Mouse (Mus musculus) brown adipose tissue, adult 24 weeks (tissue): Measurements from ENCODE around the gene Odf3. TPM values are rescaled to one million over a fixed set of nuclear protein-coding genes. Genes with fewer than 3 reads are reported as not detected.

Experiments used
- H3K27ac ChIP-seq: fragments of 200-500 bp; replicated peaks from 2 replicates; pipeline ENCODE4 v1.5.1; 2012; ENCODE audit warnings: low read depth, mild to moderate bottlenecking, low read length
- H3K4me1 ChIP-seq: fragments of 200-500 bp; 2 replicates; pipeline ENCODE4 v1.6.1; 2012; ENCODE audit warnings: low read length, mixed read lengths; ENCODE audit not compliant: control insufficient read depth, insufficient read depth, insufficient read length
- H3K4me3 ChIP-seq: fragments of 200-500 bp; 2 replicates; pipeline ENCODE4 v1.5.1; 2012; ENCODE audit warnings: low read depth, mild to moderate bottlenecking, low read length, moderate library complexity; ENCODE audit not compliant: insufficient read depth
- polyA plus RNA-seq: library from polyadenylated mRNA; stranded (reverse); fragments of >200 nt; gene quantifications from 2 replicates; pipeline ENCODE4 v1.2.4, GENCODE M21; 2012; ENCODE audit not compliant: missing spikeins, insufficient read depth, insufficient read length

Odf3 gene
- polyA plus RNA-seq, 1 experiment, result not detected

- H3K4me1 ChIP-seq, result no peaks in the 10 kb centered on the region
- H3K4me3 ChIP-seq, result no peak within 1 kb of the TSS
- H3K27ac ChIP-seq, result no peak within 1 kb of the TSS
Measured at GRCm38 (mm10) chr7:140834968-140835757, 12.4 kb upstream of the Odf3 start, which contains the start of gene Urah. Gene Urah (plus strand): TSS chr7:140835018.

- Histone ChIP-seq H3K4me3 (no peak overlapping the region), H3K4me1 (no peaks in the 10 kb centered on the region), H3K27ac (no peak overlapping the region)
Measured at GRCm38 (mm10) chr7:140835758-140836087, 11.9 kb upstream of the Odf3 start.

GRCm38 (mm10) chr7:140836243-140837115 is 11.1 kb upstream of the Odf3 start:
- H3K4me3 ChIP-seq, result no peak overlapping the region
- H3K27ac ChIP-seq, result no peak overlapping the region

GRCm38 (mm10) chr7:140839556-140839955 is 8.0 kb upstream of the Odf3 start:
- no peaks in the 10 kb centered on the region for H3K4me1 ChIP-seq

More at GRCm38 (mm10) chr7:140836243-140837115, 11.1 kb upstream of the Odf3 start:
- no peaks in the 10 kb centered on the region for H3K4me1 ChIP-seq

GRCm38 (mm10) chr7:140840750-140841735 is 6.6 kb upstream of the Odf3 start:
- Histone ChIP-seq H3K27ac (no peak overlapping the region), H3K4me1 (no peaks in the 10 kb centered on the region), H3K4me3 (no peak overlapping the region)

More at GRCm38 (mm10) chr7:140839556-140839955, 8.0 kb upstream of the Odf3 start:
- Histone ChIP-seq H3K27ac (no peak overlapping the region), H3K4me3 (no peak overlapping the region)

- H3K4me1 ChIP-seq, result no peaks in the 10 kb centered on the region
- H3K4me3 ChIP-seq, result no peak overlapping the region
- H3K27ac ChIP-seq, result no peak overlapping the region
Measured at GRCm38 (mm10) chr7:140843806-140844205, 3.8 kb upstream of the Odf3 start.

- H3K4me1 ChIP-seq, result no peaks in the 10 kb centered on the region
- no peak within 1 kb of the TSS for H3K27ac ChIP-seq
- no peak within 1 kb of the TSS for H3K4me3 ChIP-seq
Measured at GRCm38 (mm10) chr7:140844905-140845665, 2.5 kb upstream of the Odf3 start, which contains the start of gene Scgb1c1. Gene Scgb1c1 (plus strand): TSS chr7:140845547.

- Histone ChIP-seq H3K4me1 (no peaks in the 10 kb centered on the region), H3K4me3 (no peak overlapping the region)
Measured at GRCm38 (mm10) chr7:140845683-140846082, 1.9 kb upstream of the Odf3 start.

GRCm38 (mm10) chr7:140846676-140847075 is 929 bp upstream of the Odf3 start:
- Histone ChIP-seq H3K27ac (no peak overlapping the region), H3K4me1 (no peaks in the 10 kb centered on the region), H3K4me3 (no peak overlapping the region)

More at GRCm38 (mm10) chr7:140845683-140846082, 1.9 kb upstream of the Odf3 start:
- H3K27ac ChIP-seq, result no peak overlapping the region

GRCm38 (mm10) chr7:140848591-140848990 is 986 bp downstream of the Odf3 start:
- H3K4me1 ChIP-seq, result peaks cover 4% of the 10 kb centered on the region
- H3K4me3 ChIP-seq, result no peak overlapping the region
- no peak overlapping the region for H3K27ac ChIP-seq

- H3K27ac ChIP-seq, result peak overlapping the region; percentile 84
- H3K4me1 ChIP-seq, result peaks cover 13% of the 10 kb centered on the region
- H3K4me3 ChIP-seq, result no peak overlapping the region
Measured at GRCm38 (mm10) chr7:140851916-140852315, 4.3 kb downstream of the Odf3 start.

- peak overlapping the region; percentile 99 for H3K27ac ChIP-seq
- peak overlapping the region; percentile 0; the same call in 1 of the 2 replicates for H3K4me3 ChIP-seq
- peaks cover 17% of the 10 kb centered on the region for H3K4me1 ChIP-seq
Measured at GRCm38 (mm10) chr7:140853386-140853785, 5.8 kb downstream of the Odf3 start.

- H3K4me1 ChIP-seq, result peaks cover 20% of the 10 kb centered on the region
- H3K27ac ChIP-seq, result peak overlapping the region; percentile 99
- peak overlapping the region; percentile 85; the same call in 1 of the 2 replicates for H3K4me3 ChIP-seq
Measured at GRCm38 (mm10) chr7:140854483-140854882, 6.9 kb downstream of the Odf3 start.

GRCm38 (mm10) chr7:140855181-140855580 is 7.6 kb downstream of the Odf3 start:
- Histone ChIP-seq H3K4me1 (peaks cover 20% of the 10 kb centered on the region), H3K27ac (peak overlapping the region; percentile 99), H3K4me3 (peak overlapping the region; percentile 85)
